Mouse (Mus musculus) duodenum, adult 2 months (tissue): ENCODE measurements around the gene Dthd1. TPM values are rescaled to one million over a fixed set of nuclear protein-coding genes. Genes with fewer than 3 reads are reported as not detected.

Source experiments
- polyA plus RNA-seq: library from polyadenylated mRNA; depleted of rRNA; stranded (reverse); fragments of >200 nt; gene quantifications from 2 replicates; pipeline ENCODE4 v1.2.3, GENCODE M21; 2012; ENCODE audit warnings: low replicate concordance; rRNA removed

The Dthd1 gene
- not detected in 2 replicates for polyA plus RNA-seq

DNA sequence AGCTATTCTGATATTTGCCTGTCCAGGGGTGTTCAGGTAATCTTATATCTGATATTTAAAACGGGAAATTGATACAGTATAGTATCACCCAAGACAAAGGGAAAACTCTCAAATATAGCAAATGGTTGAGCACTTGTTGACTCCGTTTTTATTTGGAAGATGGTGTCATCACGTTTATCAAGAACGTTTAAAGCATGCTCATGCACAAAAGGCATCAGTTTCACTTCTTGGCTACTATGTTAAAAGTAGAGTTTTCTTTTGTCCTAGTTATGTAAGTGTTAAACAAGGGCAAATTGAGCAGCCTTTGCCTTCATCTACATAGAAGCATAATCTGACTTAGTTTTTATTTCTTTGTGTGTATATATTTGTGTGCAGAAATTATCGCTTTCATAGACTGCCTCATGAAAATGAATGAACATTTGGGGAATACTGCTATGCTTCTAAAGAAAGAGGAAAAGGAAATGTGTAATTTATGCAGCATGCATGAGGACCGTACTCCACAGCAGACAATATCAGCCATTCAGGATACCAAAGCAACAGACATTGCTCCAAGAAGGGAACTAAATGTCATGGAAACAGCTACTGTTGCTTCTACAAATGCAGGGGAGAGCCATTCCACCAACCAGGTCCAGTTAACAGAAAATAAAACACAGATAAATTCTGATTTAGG is at the start of gene Dthd1:
Gene Dthd1 (plus strand): TSS at position 422 of the 670 bp plus-strand sequence.

DNA sequence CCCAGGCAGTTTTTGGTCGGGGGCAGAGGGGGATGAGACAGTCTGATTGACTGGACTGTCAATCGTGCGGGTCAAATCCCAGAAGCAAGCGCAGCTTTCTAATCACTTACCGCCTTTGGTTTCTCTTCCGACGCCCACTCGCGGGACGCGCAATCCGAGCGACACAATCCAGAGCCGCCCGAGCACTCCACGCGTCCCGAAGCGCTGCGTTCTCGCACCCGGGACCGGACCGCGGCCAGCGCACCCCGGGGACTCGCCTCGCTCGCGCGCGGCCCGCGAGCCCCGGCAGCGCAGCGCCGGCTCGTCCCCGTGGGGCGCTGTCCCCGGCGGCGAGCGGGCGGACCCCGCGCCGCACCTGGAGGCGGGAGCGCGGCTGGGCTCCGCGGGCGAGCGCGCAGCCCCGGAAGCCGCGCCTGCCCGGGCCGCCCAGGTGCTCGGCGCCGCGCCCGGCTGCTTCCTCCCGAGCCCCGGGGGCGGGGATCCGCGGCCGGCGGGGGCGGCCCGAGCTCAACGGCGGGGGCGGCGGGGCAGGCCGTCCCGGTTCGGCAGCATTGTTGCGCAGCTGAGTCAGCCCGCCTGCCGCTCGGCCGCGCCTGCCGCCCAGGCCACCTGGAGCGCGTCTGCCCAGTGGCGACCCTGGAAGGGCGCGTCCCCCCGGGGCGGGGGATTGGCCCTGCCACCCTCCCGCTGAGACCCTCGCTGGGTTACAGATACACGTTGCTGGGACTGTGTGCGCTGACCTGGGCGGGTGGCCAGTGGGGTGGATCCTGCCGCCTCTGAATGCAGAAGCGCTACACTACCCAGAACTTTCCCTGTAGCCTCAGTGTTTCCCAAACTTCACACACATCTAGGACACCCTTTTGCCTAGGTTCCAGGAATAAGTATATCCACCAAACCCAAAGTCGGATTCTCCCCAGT is 47.6 kb upstream of the Dthd1 start, which contains the start of gene Arap2:
Gene Arap2 (minus strand): TSS at position 376 of the 918 bp plus-strand sequence.

Other genes starting within 250 kb of the Dthd1 start
- 0.88 and 1.7 TPM in 2 replicates for gene Arap2, start 47.7 kb upstream of the Dthd1 start, polyA plus RNA-seq